Mouse (Mus musculus) brain, embryonic 14.5 days (tissue): ENCODE results near the gene 2700049A03Rik.

Experiments
- CTCF ChIP-seq: fragments of 200-500 bp; IDR thresholded peaks from 2 replicates; pipeline ENCODE4 v1.5.1; 2012; ENCODE audit warnings: inconsistent platforms, mild to moderate bottlenecking, moderate library complexity, borderline replicate concordance; ENCODE audit not compliant: insufficient read depth, insufficient read length; ENCODE audit errors: extremely low read depth
- POLR2A ChIP-seq: fragments of 200-500 bp; IDR thresholded peaks from 2 replicates; pipeline ENCODE4 v1.6.1; 2012; ENCODE audit warnings: mild to moderate bottlenecking, inconsistent platforms, borderline replicate concordance; ENCODE audit not compliant: poor library complexity, insufficient read depth, insufficient read length, severe bottlenecking; ENCODE audit errors: extremely low read depth

DNA sequence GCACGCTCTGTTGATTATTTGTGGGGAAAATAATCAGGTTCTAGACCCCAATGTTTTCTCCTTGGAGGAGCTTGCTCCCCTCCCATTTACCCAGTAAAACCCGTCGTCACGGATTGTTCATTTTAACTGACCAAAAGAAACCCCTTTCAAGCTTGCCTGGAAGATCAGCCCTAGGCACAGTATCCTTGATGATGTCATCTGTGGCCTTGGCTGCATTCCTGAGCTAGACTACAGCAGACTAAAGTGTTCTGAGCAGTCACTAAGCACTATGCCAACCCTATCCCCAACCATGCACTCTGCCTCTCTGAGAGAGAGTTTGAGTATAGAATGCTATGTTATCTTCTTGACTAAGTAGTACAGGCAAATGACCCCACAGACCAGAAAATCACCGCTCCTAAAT is 20.2 kb upstream of the 2700049A03Rik start:
- TF ChIP-seq POLR2A (no peak), CTCF (no peak)
